Mouse (Mus musculus): ENCODE measurements around the gene Adcy7.

DNA sequence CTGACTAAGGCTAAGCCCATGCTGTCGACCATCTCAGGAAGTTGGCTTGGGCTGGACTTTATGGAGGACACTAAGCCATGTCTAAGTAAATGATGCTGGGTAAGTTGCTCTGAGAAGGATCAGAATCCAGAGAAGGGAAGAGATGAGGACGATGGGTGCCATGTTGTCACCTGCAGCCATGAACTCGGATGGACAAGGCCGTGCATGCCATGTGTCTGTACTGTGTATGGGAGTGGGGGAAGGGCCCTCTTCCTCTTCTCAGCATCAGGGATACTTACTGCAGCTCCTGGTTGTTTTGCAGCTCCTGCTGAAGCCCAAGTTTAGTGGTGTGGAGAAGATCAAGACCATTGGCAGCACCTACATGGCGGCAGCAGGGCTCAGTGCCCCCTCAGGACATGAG, 53.6 kb downstream of the Adcy7 start:
- no peak for TF ChIP-seq POLR2A (IDR thresholded peaks at IDR 0.05; ENCODE audit: extremely low read depth, insufficient read depth, low read length)
- TF ChIP-seq CTCF (IDR thresholded peaks at IDR 0.05; ENCODE audit: low read depth, low read length) = no peak
